Mouse (Mus musculus) heart, embryonic 10.5 days (tissue): Measurements from ENCODE around the gene Wfdc11. TPM values are rescaled to one million over a fixed set of nuclear protein-coding genes. Genes with fewer than 3 reads are reported as not detected.
"Not testable (repeated sequence)": the region's sequence is repeated elsewhere in the genome, so short reads cannot be mapped to it uniquely, and the experiment has no call there.

Experiments
- DNase-seq: peaks from one replicate; pipeline ENCODE4 v3.0.0-alpha.2; 2017; ENCODE audit warnings: low spot score
- H3K27ac ChIP-seq: fragments of 300-500 bp; sonication (generic); 2 replicates; pipeline ENCODE4 v1.5.1; 2016; ENCODE audit warnings: mild to moderate bottlenecking
- H3K27me3 ChIP-seq: fragments of 300-500 bp; sonication (generic); 2 replicates; pipeline ENCODE4 v1.6.1; 2016; ENCODE audit warnings: mild to moderate bottlenecking; ENCODE audit not compliant: poor library complexity, insufficient read depth, severe bottlenecking
- H3K36me3 ChIP-seq: fragments of 300-500 bp; sonication (generic); 2 replicates; pipeline ENCODE4 v1.6.1; 2016; ENCODE audit warnings: mild to moderate bottlenecking, moderate library complexity
- H3K4me1 ChIP-seq: fragments of 300-500 bp; sonication (generic); 2 replicates; pipeline ENCODE4 v1.6.1; 2016; ENCODE audit warnings: mild to moderate bottlenecking
- H3K4me3 ChIP-seq: fragments of 300-500 bp; sonication (generic); 2 replicates; pipeline ENCODE4 v1.5.1; 2016; ENCODE audit warnings: mild to moderate bottlenecking, moderate library complexity
- H3K9me3 ChIP-seq: fragments of 300-500 bp; sonication (generic); 2 replicates; pipeline ENCODE4 v1.6.1; 2016; ENCODE audit warnings: mild to moderate bottlenecking, moderate library complexity
- WGBS: fragments of 180-500 bp; shearing (Covaris S2); methylation state at CpG from one replicate; pipeline ENCODE4 v1.1.7; 2016; 5-methylcytosine and 5-hydroxymethylcytosine counted together
- polyA plus RNA-seq: library from polyadenylated mRNA; unstranded; fragments of >200 nt; fragmentation: Nextera tagmentation; extraction: Ambion mirVana; gene quantifications from 2 replicates; pipeline ENCODE4 v1.2.1, GENCODE M21; 2016

Gene Wfdc11
- polyA plus RNA-seq, 1 experiment from 2014 or later: not detected

GRCm38 (mm10) chr2:164615386-164615785 lies 58.5 kb downstream of the Wfdc11 start:
- Histone ChIP-seq H3K4me3 (no peak overlapping the region), H3K36me3 (no peaks in the 10 kb centered on the region), H3K27me3 (no peaks in the 10 kb centered on the region; the same call in 1 of the 2 replicates), H3K4me1 (no peaks in the 10 kb centered on the region), H3K9me3 (no peaks in the 10 kb centered on the region), H3K27ac (no peak overlapping the region)
- DNase-seq: peak; percentile 68
- 80% methylated on average over 3 of the region's 3 CpGs for WGBS

- 60% methylated on average over 8 of the region's 8 CpGs for WGBS
These were observed 60.4 kb downstream of the Wfdc11 start, which contains the start of the genes Wfdc6b and Wfdc8 for GRCm38 (mm10) chr2:164613471-164613870. Wfdc6b (plus strand) TSS chr2:164613522. Wfdc8 (minus strand) TSS chr2:164613626.

More at GRCm38 (mm10) chr2:164613471-164613870, 60.4 kb downstream of the Wfdc11 start, which contains the start of the genes Wfdc6b and Wfdc8:
- not testable (repeated sequence) for H3K27ac ChIP-seq, H3K4me1 ChIP-seq, H3K27me3 ChIP-seq, H3K36me3 ChIP-seq, H3K9me3 ChIP-seq, H3K4me3 ChIP-seq
- peak; percentile 24 for DNase-seq

Other genes starting within 250 kb of the Wfdc11 start
- 37.3 and 37.8 TPM in 2 replicates for gene Sdc4, start 230.2 kb downstream of the Wfdc11 start, polyA plus RNA-seq
- gene Sys1, start 217.1 kb downstream of the Wfdc11 start, polyA plus RNA-seq: 41.2 and 52.5 TPM in 2 replicates
- gene Gm20458, start 213.1 kb downstream of the Wfdc11 start, polyA plus RNA-seq: 10.3 and 11.7 TPM in 2 replicates
- gene Trp53tg5, start 200.4 kb downstream of the Wfdc11 start, polyA plus RNA-seq: not detected in 2 replicates
- 7.4 and 16.5 TPM in 2 replicates for gene Dbndd2, start 188.0 kb downstream of the Wfdc11 start, polyA plus RNA-seq
- gene Pigt, start 176.6 kb downstream of the Wfdc11 start, polyA plus RNA-seq: 51.0 and 59.1 TPM in 2 replicates
- gene Wfdc2, start 111.7 kb downstream of the Wfdc11 start, polyA plus RNA-seq: 11.1 and 28.0 TPM in 2 replicates
- not detected in 2 replicates for gene Spint3, start 100.6 kb downstream of the Wfdc11 start, polyA plus RNA-seq
- gene Wfdc6a, start 88.6 kb downstream of the Wfdc11 start, polyA plus RNA-seq: not detected in 2 replicates
- gene Eppin, start 80.5 kb downstream of the Wfdc11 start, polyA plus RNA-seq: not detected in 2 replicates
- gene Wfdc6b, start 60.6 kb downstream of the Wfdc11 start, polyA plus RNA-seq: not detected in 2 replicates
- gene Wfdc8, start 60.5 kb downstream of the Wfdc11 start, polyA plus RNA-seq: not detected in 2 replicates
- gene Wfdc16, start 35.3 kb downstream of the Wfdc11 start, polyA plus RNA-seq: not detected in 2 replicates
- gene Wfdc10, start 18.0 kb downstream of the Wfdc11 start, polyA plus RNA-seq: not detected in 2 replicates
- not detected in 2 replicates for gene Wfdc9, start 17.5 kb downstream of the Wfdc11 start, polyA plus RNA-seq
- not detected in 2 replicates for gene Wfdc13, start 11.0 kb upstream of the Wfdc11 start, polyA plus RNA-seq
- gene Spint4, start 24.4 kb upstream of the Wfdc11 start, polyA plus RNA-seq: not detected in 2 replicates
- gene Spint5, start 41.2 kb upstream of the Wfdc11 start, polyA plus RNA-seq: not detected in 2 replicates
- 0.43 and 0.49 TPM in 2 replicates for gene Wfdc3, start 71.8 kb upstream of the Wfdc11 start, polyA plus RNA-seq
- gene Dnttip1, start 71.9 kb upstream of the Wfdc11 start, polyA plus RNA-seq: 60.3 and 76.6 TPM in 2 replicates
- gene Ube2c, start 95.8 kb upstream of the Wfdc11 start, polyA plus RNA-seq: 496 and 550 TPM in 2 replicates
- 0.67 TPM in 1 of 2 replicates, not detected in the other for gene Tnnc2, start 105.9 kb upstream of the Wfdc11 start, polyA plus RNA-seq
- 19.1 and 29.5 TPM in 2 replicates for gene Snx21, start 111.7 kb upstream of the Wfdc11 start, polyA plus RNA-seq
- gene Acot8, start 130.8 kb upstream of the Wfdc11 start, polyA plus RNA-seq: 17.8 and 21.5 TPM in 2 replicates
- gene Zswim3, start 131.0 kb upstream of the Wfdc11 start, polyA plus RNA-seq: 7.7 and 9.7 TPM in 2 replicates
- 13.7 and 14.3 TPM in 2 replicates for gene Zswim1, start 148.6 kb upstream of the Wfdc11 start, polyA plus RNA-seq
- 0.38 TPM in 1 of 2 replicates, not detected in the other for gene Spata25, start 154.4 kb upstream of the Wfdc11 start, polyA plus RNA-seq
- 138 and 149 TPM in 2 replicates for gene Ctsa, start 158.8 kb upstream of the Wfdc11 start, polyA plus RNA-seq
- gene Neurl2, start 159.4 kb upstream of the Wfdc11 start, polyA plus RNA-seq: 28.2 and 55.0 TPM in 2 replicates
- 8.1 and 12.6 TPM in 2 replicates for gene Pltp, start 183.6 kb upstream of the Wfdc11 start, polyA plus RNA-seq
- gene Pcif1, start 205.2 kb upstream of the Wfdc11 start, polyA plus RNA-seq: 57.9 and 61.5 TPM in 2 replicates
- gene Zfp335, start 237.7 kb upstream of the Wfdc11 start, polyA plus RNA-seq: 12.6 and 13.5 TPM in 2 replicates